Mouse (Mus musculus): ENCODE data around the gene Sumf1. TPM values are rescaled to one million over a fixed set of nuclear protein-coding genes. Genes with fewer than 3 reads are reported as not detected.

The Sumf1 gene
- polyA plus RNA-seq, 1 experiment from 2014 or later: 25.2 TPM

- ATAC-seq (ENCODE audit: insufficient number of reproducible peaks, low FRiP score): no peak
- WGBS: 87% methylated on average over 5 of the region's 5 CpGs
- Histone ChIP-seq H3K9me3 (replicated peaks) (no peaks in the 10 kb centered on the region), H3K36me3 (peaks cover 19% of the 10 kb centered on the region), H3K4me3 (no peak overlapping the region), H3K27ac (ENCODE audit: poor library complexity, severe bottlenecking) (no peak overlapping the region), H3K27me3 (replicated peaks) (no peaks in the 10 kb centered on the region), H3K4me1 (replicated peaks) (peaks cover 40% of the 10 kb centered on the region), H3K9ac (no peak overlapping the region), H3K4me2 (no peak overlapping the region)
Measured at GRCm38 (mm10) chr6:108222875-108223274, 37.5 kb upstream of the Sumf1 start.

- Histone ChIP-seq H3K27me3 (replicated peaks) (no peaks in the 10 kb centered on the region), H3K36me3 (peaks cover 21% of the 10 kb centered on the region), H3K27ac (ENCODE audit: poor library complexity, severe bottlenecking) (no peak overlapping the region), H3K9me3 (replicated peaks) (no peaks in the 10 kb centered on the region), H3K4me3 (no peak overlapping the region), H3K4me2 (no peak overlapping the region), H3K9ac (no peak overlapping the region), H3K4me1 (replicated peaks) (peaks cover 35% of the 10 kb centered on the region)
- ATAC-seq (ENCODE audit: insufficient number of reproducible peaks, low FRiP score): no peak
- 55% methylated on average over 5 of the region's 5 CpGs for WGBS
Measured at GRCm38 (mm10) chr6:108222435-108222834, 37.1 kb upstream of the Sumf1 start.

GRCm38 (mm10) chr6:108217987-108218386, 32.6 kb upstream of the Sumf1 start:
- no peaks in the 10 kb centered on the region for H3K9me3 ChIP-seq (replicated peaks)
- H3K4me2 ChIP-seq: no peak overlapping the region
- no peak for ATAC-seq (ENCODE audit: insufficient number of reproducible peaks, low FRiP score)
- no peak overlapping the region for H3K27ac ChIP-seq (ENCODE audit: poor library complexity, severe bottlenecking)
- WGBS: 84% methylated on average over 3 of the region's 3 CpGs
- no peak overlapping the region for H3K9ac ChIP-seq
- H3K27me3 ChIP-seq (replicated peaks): no peaks in the 10 kb centered on the region
- peaks cover 27% of the 10 kb centered on the region for H3K4me1 ChIP-seq (replicated peaks)
- peaks cover 23% of the 10 kb centered on the region for H3K36me3 ChIP-seq
- no peak overlapping the region for H3K4me3 ChIP-seq

- peaks cover 23% of the 10 kb centered on the region for H3K36me3 ChIP-seq
- no peak overlapping the region for H3K4me2 ChIP-seq
- no peaks in the 10 kb centered on the region for H3K27me3 ChIP-seq (replicated peaks)
- no peak for ATAC-seq (ENCODE audit: insufficient number of reproducible peaks, low FRiP score)
- no peak overlapping the region for H3K27ac ChIP-seq (ENCODE audit: poor library complexity, severe bottlenecking)
- no peak overlapping the region for H3K4me3 ChIP-seq
- no peak overlapping the region for H3K9ac ChIP-seq
- 87% methylated on average over 8 of the region's 8 CpGs for WGBS
- H3K9me3 ChIP-seq (replicated peaks): no peaks in the 10 kb centered on the region
- H3K4me1 ChIP-seq (replicated peaks): peaks cover 25% of the 10 kb centered on the region
Measured at GRCm38 (mm10) chr6:108216832-108217231, 31.4 kb upstream of the Sumf1 start.

- 80% methylated on average over 5 of the region's 5 CpGs for WGBS
- Histone ChIP-seq H3K4me3 (no peak overlapping the region), H3K4me1 (replicated peaks) (peaks cover 28% of the 10 kb centered on the region), H3K9me3 (replicated peaks) (no peaks in the 10 kb centered on the region), H3K27ac (ENCODE audit: poor library complexity, severe bottlenecking) (no peak overlapping the region), H3K4me2 (0 out of 2 replicates have a peak overlapping the region, but pooled peaks have one; percentile 74), H3K36me3 (peaks cover 23% of the 10 kb centered on the region), H3K27me3 (replicated peaks) (no peaks in the 10 kb centered on the region), H3K9ac (no peak overlapping the region)
- no peak for ATAC-seq (ENCODE audit: insufficient number of reproducible peaks, low FRiP score)
Measured at GRCm38 (mm10) chr6:108216091-108216490, 30.7 kb upstream of the Sumf1 start.

GRCm38 (mm10) chr6:108214294-108214925, 29.0 kb upstream of the Sumf1 start:
- peak overlapping the region; percentile 90 for H3K4me3 ChIP-seq
- WGBS: 10% methylated on average over 10 of the region's 10 CpGs
- H3K27ac ChIP-seq (ENCODE audit: poor library complexity, severe bottlenecking): no peak overlapping the region
- ATAC-seq (ENCODE audit: insufficient number of reproducible peaks, low FRiP score): no peak
- H3K9me3 ChIP-seq (replicated peaks): no peaks in the 10 kb centered on the region
- no peaks in the 10 kb centered on the region for H3K27me3 ChIP-seq (replicated peaks)
- peak overlapping the region; percentile 86 for H3K9ac ChIP-seq
- H3K4me1 ChIP-seq (replicated peaks): peaks cover 36% of the 10 kb centered on the region
- H3K36me3 ChIP-seq: peaks cover 15% of the 10 kb centered on the region
- H3K4me2 ChIP-seq: peak overlapping the region; percentile 74

GRCm38 (mm10) chr6:108213481-108214293, 28.3 kb upstream of the Sumf1 start:
- peak overlapping the region; percentile 76; the same call in 1 of the 2 replicates for H3K27ac ChIP-seq (ENCODE audit: poor library complexity, severe bottlenecking)
- peak overlapping the region; percentile 90 for H3K4me3 ChIP-seq
- peaks cover 12% of the 10 kb centered on the region for H3K36me3 ChIP-seq
- peak overlapping the region; percentile 86 for H3K9ac ChIP-seq
- H3K4me1 ChIP-seq (replicated peaks): peaks cover 36% of the 10 kb centered on the region
- no peaks in the 10 kb centered on the region for H3K9me3 ChIP-seq (replicated peaks)
- H3K4me2 ChIP-seq: peak overlapping the region; percentile 74
- no peaks in the 10 kb centered on the region for H3K27me3 ChIP-seq (replicated peaks)
- ATAC-seq (ENCODE audit: insufficient number of reproducible peaks, low FRiP score): no peak
- WGBS: under 1% methylated on average over 28 of the region's 29 CpGs

GRCm38 (mm10) chr6:108212881-108213295, 27.5 kb upstream of the Sumf1 start, which contains the start of gene Itpr1:
Gene Itpr1, plus strand, starts transcription at chr6:108213096.
- ATAC-seq (ENCODE audit: insufficient number of reproducible peaks, low FRiP score): peak; percentile 100
- WGBS: under 1% methylated on average over 25 of the region's 27 CpGs
- H3K9me3 ChIP-seq (replicated peaks): no peaks in the 10 kb centered on the region
- peak within 1 kb of the TSS; percentile 90 for H3K4me3 ChIP-seq
- peak within 1 kb of the TSS; percentile 74 for H3K4me2 ChIP-seq
- H3K9ac ChIP-seq: peak within 1 kb of the TSS; percentile 86
- H3K36me3 ChIP-seq: peaks cover 4% of the 10 kb centered on the region; the same call in 1 of the 2 replicates
- H3K27ac ChIP-seq (ENCODE audit: poor library complexity, severe bottlenecking): peak within 1 kb of the TSS; percentile 76
- H3K4me1 ChIP-seq (replicated peaks): peaks cover 36% of the 10 kb centered on the region
- no peaks in the 10 kb centered on the region for H3K27me3 ChIP-seq (replicated peaks)

GRCm38 (mm10) chr6:108211896-108212880, 26.8 kb upstream of the Sumf1 start:
- ATAC-seq (ENCODE audit: insufficient number of reproducible peaks, low FRiP score): 0 out of 2 replicates have a peak, but pooled peaks have one; percentile 16

GRCm38 (mm10) chr6:108206914-108207566, 21.7 kb upstream of the Sumf1 start:
- peaks cover 3% of the 10 kb centered on the region for H3K9me3 ChIP-seq (replicated peaks)
- H3K4me2 ChIP-seq: no peak overlapping the region
- H3K36me3 ChIP-seq: no peaks in the 10 kb centered on the region
- H3K4me3 ChIP-seq: no peak overlapping the region
- no peak for ATAC-seq (ENCODE audit: insufficient number of reproducible peaks, low FRiP score)
- H3K27ac ChIP-seq (ENCODE audit: poor library complexity, severe bottlenecking): no peak overlapping the region
- H3K27me3 ChIP-seq (replicated peaks): no peaks in the 10 kb centered on the region
- peaks cover 16% of the 10 kb centered on the region for H3K4me1 ChIP-seq (replicated peaks)
- no peak overlapping the region for H3K9ac ChIP-seq
- WGBS: 66% methylated on average over 5 of the region's 5 CpGs

More at GRCm38 (mm10) chr6:108211896-108212880, 26.8 kb upstream of the Sumf1 start:
- peaks cover 36% of the 10 kb centered on the region for H3K4me1 ChIP-seq (replicated peaks)
- WGBS: 5% methylated on average over 36 of the region's 36 CpGs
- H3K27ac ChIP-seq (ENCODE audit: poor library complexity, severe bottlenecking): peak overlapping the region; percentile 34; the same call in 1 of the 2 replicates
- H3K9me3 ChIP-seq (replicated peaks): no peaks in the 10 kb centered on the region
- peak overlapping the region; percentile 74 for H3K4me2 ChIP-seq
- no peaks in the 10 kb centered on the region; the same call in 1 of the 2 replicates for H3K36me3 ChIP-seq
- H3K4me3 ChIP-seq: peak overlapping the region; percentile 90
- H3K27me3 ChIP-seq (replicated peaks): no peaks in the 10 kb centered on the region
- peak overlapping the region; percentile 70 for H3K9ac ChIP-seq
